Mouse (Mus musculus): ENCODE measurements around the gene Rab3ip. TPM values are rescaled to one million over a fixed set of nuclear protein-coding genes. Genes with fewer than 3 reads are reported as not detected.

Gene Rab3ip
- polyA plus RNA-seq, 1 experiment from 2014 or later: 42.8 TPM

GRCm38 (mm10) chr10:116930506-116930905 is 20.1 kb downstream of the Rab3ip start:
- WGBS: 94% methylated on average over 7 of the region's 7 CpGs
- Histone ChIP-seq H3K4me3 (no peak overlapping the region), H3K27me3 (replicated peaks) (no peaks in the 10 kb centered on the region), H3K9me3 (no peaks in the 10 kb centered on the region), H3K4me2 (no peak overlapping the region), H3K27ac (no peak overlapping the region), H3K4me1 (no peaks in the 10 kb centered on the region), H3K9ac (no peak overlapping the region), H3K36me3 (replicated peaks) (peaks cover 5% of the 10 kb centered on the region; the same call in 1 of the 2 replicates)
- no peak for ATAC-seq (replicated peaks)

GRCm38 (mm10) chr10:116928826-116929225 is 21.7 kb downstream of the Rab3ip start:
- H3K4me3 ChIP-seq: no peak overlapping the region
- no peaks in the 10 kb centered on the region for H3K27me3 ChIP-seq (replicated peaks)
- H3K36me3 ChIP-seq (replicated peaks): peaks cover 5% of the 10 kb centered on the region; the same call in 1 of the 2 replicates
- no peak overlapping the region for H3K9ac ChIP-seq
- H3K4me2 ChIP-seq: no peak overlapping the region
- H3K27ac ChIP-seq: no peak overlapping the region
- WGBS: 89% methylated on average over 3 of the region's 3 CpGs
- ATAC-seq (replicated peaks): no peak
- no peaks in the 10 kb centered on the region for H3K9me3 ChIP-seq
- no peaks in the 10 kb centered on the region for H3K4me1 ChIP-seq

DNA sequence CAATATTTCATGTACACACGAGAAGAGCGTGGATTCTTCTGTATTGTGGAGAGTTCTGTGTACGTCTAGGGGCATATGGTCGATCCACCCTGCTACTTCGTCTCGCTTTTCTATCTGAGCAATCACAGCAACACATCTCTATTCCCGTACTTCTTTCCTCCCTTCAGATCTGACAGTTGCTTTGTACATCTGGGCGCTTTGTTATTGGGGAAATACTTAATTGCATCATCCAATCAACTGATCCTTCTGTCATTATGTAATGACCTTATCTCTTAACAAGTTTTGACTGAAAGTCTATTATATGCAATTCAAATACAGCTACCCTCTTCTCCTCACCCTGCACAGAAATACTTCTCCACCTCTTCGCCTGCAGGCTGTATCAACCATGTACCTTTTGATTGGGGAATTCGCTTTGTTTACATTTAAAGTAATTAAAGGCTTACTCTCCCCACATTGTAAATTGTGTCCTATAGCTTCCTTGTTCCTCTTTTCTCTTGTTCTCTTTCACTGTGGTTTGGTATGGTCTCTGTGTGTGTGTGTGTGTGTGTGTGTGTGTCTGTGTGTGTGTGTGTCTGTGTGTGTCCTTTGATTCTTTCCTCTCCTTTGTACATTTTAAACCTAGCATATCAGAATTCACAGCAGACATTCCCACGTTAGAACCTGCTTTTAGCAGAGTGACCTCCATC is 24.0 kb downstream of the Rab3ip start:
- Histone ChIP-seq H3K4me1 (no peaks in the 10 kb centered on the region), H3K36me3 (replicated peaks) (peaks cover 5% of the 10 kb centered on the region; the same call in 1 of the 2 replicates), H3K9ac (no peak overlapping the region), H3K4me2 (no peak overlapping the region), H3K4me3 (no peak overlapping the region), H3K9me3 (no peaks in the 10 kb centered on the region), H3K27ac (no peak overlapping the region), H3K27me3 (replicated peaks) (no peaks in the 10 kb centered on the region)
- WGBS: 92% methylated on average over 11 of the region's 11 CpGs
- ATAC-seq (replicated peaks): no peak

DNA sequence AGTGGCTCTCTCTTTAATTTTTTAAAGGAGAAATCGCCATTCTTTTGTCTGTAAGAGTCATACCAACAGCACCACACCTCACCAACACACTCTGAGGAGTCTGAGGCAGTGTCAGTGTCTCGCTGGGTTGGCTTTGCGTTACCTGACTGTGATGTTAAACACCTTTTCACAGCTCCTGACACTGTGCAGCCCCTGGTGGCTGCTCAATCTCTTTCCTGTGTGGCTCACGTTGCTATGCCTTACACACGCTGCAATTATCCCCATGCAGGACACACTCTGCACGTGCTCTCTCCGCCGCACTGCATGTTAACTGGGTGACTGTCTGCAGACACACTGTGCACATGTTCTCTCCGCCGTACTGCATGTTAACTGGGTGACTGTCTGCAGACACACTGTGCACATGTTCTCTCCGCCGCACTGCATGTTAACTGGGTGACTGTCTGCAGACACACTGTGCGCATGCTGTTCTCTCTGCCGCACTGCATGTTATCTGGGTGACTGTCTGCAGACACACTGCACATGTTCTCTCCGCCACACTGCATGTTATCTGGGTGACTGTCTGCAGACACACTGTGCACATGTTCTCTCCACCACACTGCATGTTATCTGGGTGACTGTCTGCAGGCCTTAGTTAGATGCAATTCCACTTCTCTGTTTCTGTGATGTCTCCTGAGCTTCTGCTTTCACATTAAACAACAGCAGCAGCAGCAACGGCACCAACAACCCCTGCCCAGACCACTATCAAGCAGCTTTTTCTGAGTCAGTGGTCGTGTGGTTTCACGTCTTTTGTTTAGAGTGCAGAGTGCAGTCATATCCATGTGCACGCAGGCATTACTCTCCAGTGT is 26.7 kb downstream of the Rab3ip start:
- WGBS: 94% methylated on average over 19 of the region's 19 CpGs
- no peaks in the 10 kb centered on the region for H3K9me3 ChIP-seq
- no peaks in the 10 kb centered on the region; the same call in 1 of the 2 replicates for H3K36me3 ChIP-seq (replicated peaks)
- H3K4me2 ChIP-seq: no peak overlapping the region
- no peak overlapping the region for H3K4me3 ChIP-seq
- H3K9ac ChIP-seq: no peak overlapping the region
- H3K4me1 ChIP-seq: no peaks in the 10 kb centered on the region
- no peak overlapping the region for H3K27ac ChIP-seq
- ATAC-seq (replicated peaks): no peak
- no peaks in the 10 kb centered on the region for H3K27me3 ChIP-seq (replicated peaks)

GRCm38 (mm10) chr10:116922161-116922560 is 28.4 kb downstream of the Rab3ip start:
- Histone ChIP-seq H3K27ac (no peak overlapping the region), H3K36me3 (replicated peaks) (no peaks in the 10 kb centered on the region; the same call in 1 of the 2 replicates), H3K4me3 (no peak overlapping the region), H3K9me3 (no peaks in the 10 kb centered on the region), H3K9ac (no peak overlapping the region), H3K4me1 (no peaks in the 10 kb centered on the region), H3K27me3 (replicated peaks) (no peaks in the 10 kb centered on the region), H3K4me2 (no peak overlapping the region)
- 95% methylated on average over 15 of the region's 15 CpGs for WGBS
- ATAC-seq (replicated peaks): no peak

GRCm38 (mm10) chr10:116921416-116921815 is 29.2 kb downstream of the Rab3ip start:
- H3K4me1 ChIP-seq: no peaks in the 10 kb centered on the region
- H3K27me3 ChIP-seq (replicated peaks): no peaks in the 10 kb centered on the region
- no peaks in the 10 kb centered on the region for H3K9me3 ChIP-seq
- H3K4me2 ChIP-seq: no peak overlapping the region
- 93% methylated on average over 15 of the region's 15 CpGs for WGBS
- H3K9ac ChIP-seq: no peak overlapping the region
- no peaks in the 10 kb centered on the region; the same call in 1 of the 2 replicates for H3K36me3 ChIP-seq (replicated peaks)
- H3K27ac ChIP-seq: no peak overlapping the region
- ATAC-seq (replicated peaks): no peak
- no peak overlapping the region for H3K4me3 ChIP-seq

DNA sequence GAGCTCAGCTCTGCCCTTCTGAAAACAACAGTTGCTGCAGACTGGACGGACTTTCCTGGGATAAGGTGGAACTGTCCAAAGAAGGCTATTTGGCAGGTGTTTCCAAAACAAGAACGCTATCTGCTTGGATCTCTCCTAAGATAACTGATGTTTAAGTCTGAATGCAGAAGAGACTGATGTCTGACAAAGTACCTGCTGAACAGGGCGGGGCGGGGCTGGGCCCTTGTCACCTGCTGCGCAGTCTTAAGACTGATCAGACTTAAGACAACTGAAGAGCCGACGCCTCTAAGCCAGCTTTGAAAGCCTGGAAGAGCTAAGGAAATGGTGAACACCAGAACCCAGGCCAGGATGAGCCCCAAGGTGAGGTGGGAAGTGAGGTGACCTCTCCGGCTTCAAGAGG is 29.9 kb downstream of the Rab3ip start:
- Histone ChIP-seq H3K9me3 (no peaks in the 10 kb centered on the region), H3K9ac (no peak overlapping the region), H3K4me1 (no peaks in the 10 kb centered on the region), H3K4me3 (no peak overlapping the region), H3K4me2 (no peak overlapping the region), H3K27me3 (replicated peaks) (no peaks in the 10 kb centered on the region), H3K27ac (no peak overlapping the region), H3K36me3 (replicated peaks) (no peaks in the 10 kb centered on the region; the same call in 1 of the 2 replicates)
- WGBS: 97% methylated on average over 8 of the region's 8 CpGs
- no peak for ATAC-seq (replicated peaks)

DNA sequence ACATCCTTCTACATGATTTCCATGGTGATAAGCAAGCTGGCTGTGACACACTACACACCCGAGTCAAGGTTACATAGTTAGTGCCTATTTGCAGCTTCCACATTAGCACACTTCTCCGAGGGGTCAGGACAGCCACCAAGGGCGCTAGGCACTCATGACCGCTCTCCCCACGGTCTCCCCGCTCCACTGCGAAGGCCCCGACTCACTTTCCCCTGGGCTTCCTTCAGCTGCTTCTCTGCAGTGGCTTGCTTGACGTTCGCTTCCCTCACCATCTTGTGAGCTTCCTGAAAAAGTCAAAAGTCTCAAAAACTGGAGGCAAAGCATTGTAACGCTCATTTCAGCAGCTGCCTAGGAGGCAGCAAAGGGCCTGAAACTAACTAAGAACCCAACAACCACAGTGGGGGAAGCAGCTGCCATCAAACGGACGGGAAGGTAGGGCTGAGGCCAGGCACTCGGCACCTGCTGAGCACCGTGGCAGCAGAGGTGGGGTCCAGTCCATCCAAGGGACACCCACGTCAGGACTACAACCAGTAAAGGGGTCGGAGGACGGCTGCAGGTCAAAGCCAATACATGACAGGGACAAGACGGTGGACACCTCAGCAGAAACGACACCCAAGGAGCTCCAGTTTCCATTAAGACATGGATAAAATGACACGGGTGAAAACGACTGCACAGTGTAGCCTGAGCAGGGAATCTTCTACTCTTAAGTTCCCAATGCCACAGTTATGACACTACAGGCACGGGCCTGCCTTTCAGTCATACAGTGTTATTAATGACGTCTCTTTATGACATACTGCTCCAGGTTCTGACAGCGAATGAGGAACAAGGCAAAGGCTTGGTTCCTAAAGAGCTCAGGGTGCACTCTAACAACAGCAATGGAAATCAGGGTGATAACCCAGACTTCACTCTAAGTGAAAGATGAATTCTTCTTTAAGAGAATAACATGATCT is 30.9 kb downstream of the Rab3ip start:
- H3K36me3 ChIP-seq (replicated peaks): no peaks in the 10 kb centered on the region; the same call in 1 of the 2 replicates
- no peak overlapping the region for H3K9ac ChIP-seq
- WGBS: 91% methylated on average over 25 of the region's 25 CpGs
- H3K4me2 ChIP-seq: no peak overlapping the region
- H3K4me3 ChIP-seq: no peak overlapping the region
- no peaks in the 10 kb centered on the region for H3K27me3 ChIP-seq (replicated peaks)
- no peaks in the 10 kb centered on the region for H3K4me1 ChIP-seq
- ATAC-seq (replicated peaks): no peak
- no peaks in the 10 kb centered on the region for H3K9me3 ChIP-seq
- no peak overlapping the region for H3K27ac ChIP-seq

DNA sequence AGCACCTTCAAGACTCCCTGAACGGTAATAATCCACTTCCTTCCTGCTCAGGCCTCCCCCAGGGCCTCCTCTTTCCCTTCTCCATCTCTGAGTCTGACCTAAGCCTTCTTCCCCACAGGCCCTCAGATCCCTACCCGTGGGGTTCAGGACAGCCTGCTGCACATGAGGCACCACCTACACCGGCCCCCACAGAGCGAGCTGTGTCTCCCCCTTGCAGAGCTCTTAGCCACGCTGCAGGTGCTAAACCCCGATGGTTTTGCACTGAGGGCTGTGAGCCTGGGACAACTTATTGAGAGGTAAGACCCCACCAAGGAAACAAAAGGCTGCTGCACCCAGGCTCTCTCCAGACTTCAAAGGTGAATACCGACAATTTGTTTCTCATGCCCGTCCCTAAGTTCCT is 34.0 kb downstream of the Rab3ip start:
- Histone ChIP-seq H3K4me2 (no peak overlapping the region), H3K27me3 (replicated peaks) (no peaks in the 10 kb centered on the region), H3K9me3 (no peaks in the 10 kb centered on the region), H3K4me1 (no peaks in the 10 kb centered on the region), H3K27ac (no peak overlapping the region), H3K4me3 (no peak overlapping the region), H3K9ac (no peak overlapping the region), H3K36me3 (replicated peaks) (peaks cover 7% of the 10 kb centered on the region; the same call in 1 of the 2 replicates)
- 86% methylated on average over 8 of the region's 8 CpGs for WGBS
- ATAC-seq (replicated peaks): no peak

- Histone ChIP-seq H3K9me3 (no peaks in the 10 kb centered on the region), H3K4me3 (no peak overlapping the region), H3K36me3 (replicated peaks) (peaks cover 7% of the 10 kb centered on the region; the same call in 1 of the 2 replicates), H3K4me2 (no peak overlapping the region), H3K4me1 (no peaks in the 10 kb centered on the region), H3K9ac (no peak overlapping the region), H3K27me3 (replicated peaks) (no peaks in the 10 kb centered on the region), H3K27ac (no peak overlapping the region)
- ATAC-seq (replicated peaks): no peak
- 96% methylated on average over 8 of the region's 8 CpGs for WGBS
Measured at GRCm38 (mm10) chr10:116915286-116915685, 35.3 kb downstream of the Rab3ip start.

DNA sequence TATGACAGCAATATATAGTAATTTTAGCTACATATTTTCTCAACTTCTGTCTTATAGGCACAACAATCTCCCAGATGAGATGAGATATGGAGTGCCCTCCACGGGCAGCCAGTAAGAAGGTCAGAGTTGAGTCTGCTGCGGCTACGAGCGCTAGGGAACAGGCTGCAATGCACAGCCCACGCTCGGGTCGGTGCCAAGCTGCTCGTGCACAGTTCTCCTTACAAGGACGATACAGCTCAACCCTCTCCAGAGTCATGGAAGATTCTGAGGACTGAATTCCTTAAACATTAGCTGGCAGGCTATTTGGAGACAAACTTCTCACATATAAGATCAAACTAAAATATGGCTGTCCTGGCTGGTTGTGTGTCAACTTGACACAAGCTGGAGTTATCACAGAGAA is 36.0 kb downstream of the Rab3ip start:
- H3K27me3 ChIP-seq (replicated peaks): no peaks in the 10 kb centered on the region
- H3K4me3 ChIP-seq: no peak overlapping the region
- H3K27ac ChIP-seq: no peak overlapping the region
- 94% methylated on average over 9 of the region's 9 CpGs for WGBS
- no peak overlapping the region for H3K4me2 ChIP-seq
- H3K36me3 ChIP-seq (replicated peaks): peaks cover 12% of the 10 kb centered on the region
- no peaks in the 10 kb centered on the region for H3K9me3 ChIP-seq
- no peaks in the 10 kb centered on the region for H3K4me1 ChIP-seq
- no peak for ATAC-seq (replicated peaks)
- H3K9ac ChIP-seq: no peak overlapping the region

All from midbrain, embryonic 15.5 days (tissue).